Mouse (Mus musculus): ENCODE measurements around the gene Tax1bp1.

Tax1bp1 gene

GRCm38 (mm10) chr6:52777034-52777433 lies 63.5 kb downstream of the Tax1bp1 start:
- POLR2A ChIA-PET: interaction anchor here in 1 of 4 experiments (1.2 to 1.7 kb wide), 2 partner anchors 14 to 62 kb away, joined by 4 to 6 read pairs; no protein-coding TSS in a partner anchor
- CTCF ChIA-PET: interaction anchor here in 2 of 4 experiments (1.0 to 1.2 kb wide), 3 partner anchors 43 to 62 kb away, joined by 3 read pairs; no protein-coding TSS in a partner anchor

GRCm38 (mm10) chr6:52778523-52778922 lies 65.0 kb downstream of the Tax1bp1 start:
- CTCF ChIA-PET: interaction anchor here in 1 of 4 experiments (1.2 kb wide), 1 partner anchor 41 kb away, joined by 3 read pairs; no protein-coding TSS in a partner anchor
- POLR2A ChIA-PET: no interaction called here

- CTCF ChIA-PET: no interaction called here
- POLR2A ChIA-PET: interaction anchor here in 1 of 4 experiments (1.0 kb wide), 1 partner anchor 12 kb away, joined by 3 read pairs; no protein-coding TSS in a partner anchor
These were observed 66.0 kb downstream of the Tax1bp1 start for GRCm38 (mm10) chr6:52779546-52779945.

- CTCF ChIA-PET: interaction anchor here in 1 of 4 experiments (1.5 kb wide), 1 partner anchor 49 kb away, joined by 3 read pairs; no protein-coding TSS in a partner anchor
- POLR2A ChIA-PET: interaction anchor here in 1 of 4 experiments (1.1 kb wide), 1 partner anchor 32 kb away, joined by 3 read pairs; no protein-coding TSS in a partner anchor
These were observed 76.8 kb downstream of the Tax1bp1 start for GRCm38 (mm10) chr6:52790316-52790715.

GRCm38 (mm10) chr6:52790781-52791180 lies 77.3 kb downstream of the Tax1bp1 start:
- ChIA-PET CTCF (interaction anchor here in 2 of 4 experiments (0.6 to 1.5 kb wide), 2 partner anchors 48 to 116 kb away, joined by 3 read pairs; no protein-coding TSS in a partner anchor), POLR2A (interaction anchor here in 1 of 4 experiments (0.9 kb wide), 1 partner anchor 11 kb away, joined by 3 read pairs; no protein-coding TSS in a partner anchor)

- POLR2A ChIA-PET: no interaction called here
- CTCF ChIA-PET: no interaction called here
These were observed 78.9 kb downstream of the Tax1bp1 start for GRCm38 (mm10) chr6:52792455-52792854.

GRCm38 (mm10) chr6:52795029-52795841 lies 81.7 kb downstream of the Tax1bp1 start:
- CTCF ChIA-PET: no interaction called here
- POLR2A ChIA-PET: interaction anchor here in 2 of 4 experiments (0.6 to 1.5 kb wide), 4 partner anchors 13 to 124 kb away, joined by 3 to 4 read pairs (median 4); no protein-coding TSS in a partner anchor

- ChIA-PET CTCF (interaction anchor here in 3 of 4 experiments (1.1 to 1.2 kb wide), 3 partner anchors 29 to 126 kb away, joined by 3 to 4 read pairs (median 4); no protein-coding TSS in a partner anchor), POLR2A (interaction anchor here in 2 of 4 experiments (0.7 to 1.4 kb wide), 2 partner anchors 41 to 260 kb away, joined by 3 read pairs; no protein-coding TSS in a partner anchor)
These were observed 82.6 kb downstream of the Tax1bp1 start for GRCm38 (mm10) chr6:52796035-52796598.

- CTCF ChIA-PET: interaction anchor here in 3 of 4 experiments (0.6 to 2.0 kb wide), 10 partner anchors 19 to 191 kb away, joined by 3 to 15 read pairs (median 4); no protein-coding TSS in a partner anchor
- POLR2A ChIA-PET: interaction anchor here in 2 of 4 experiments (0.9 to 1.8 kb wide), 6 partner anchors 14 to 261 kb away, joined by 3 to 6 read pairs (median 3); partner anchors contain the start of gene Tax1bp1 (in 1 of the 2)
These were observed 83.2 kb downstream of the Tax1bp1 start for GRCm38 (mm10) chr6:52796691-52797090.

GRCm38 (mm10) chr6:52797252-52797800 lies 83.8 kb downstream of the Tax1bp1 start:
- POLR2A ChIA-PET: interaction anchor here in 2 of 4 experiments (0.9 to 1.8 kb wide), 6 partner anchors 15 to 261 kb away, joined by 3 to 6 read pairs (median 3); partner anchors contain the start of gene Tax1bp1 (in 1 of the 2)
- CTCF ChIA-PET: interaction anchor here in 3 of 4 experiments (0.6 to 2.0 kb wide), 13 partner anchors 19 to 190 kb away, joined by 3 to 15 read pairs (median 3); no protein-coding TSS in a partner anchor

- ChIA-PET CTCF (interaction anchor here in 2 of 4 experiments (1.1 to 1.7 kb wide), 2 partner anchors 34 to 37 kb away, joined by 3 read pairs; no protein-coding TSS in a partner anchor), POLR2A (interaction anchor here in 2 of 4 experiments (1.1 to 1.3 kb wide), 4 partner anchors 8 to 89 kb away, joined by 3 read pairs; partner anchors contain the start of gene Tax1bp1 (in 1 of the 2))
These were observed 88.7 kb downstream of the Tax1bp1 start for GRCm38 (mm10) chr6:52802181-52802580.

- ChIA-PET CTCF (no interaction called here), POLR2A (interaction anchor here in 1 of 4 experiments (0.8 kb wide), 1 partner anchor 14 kb away, joined by 3 read pairs; no protein-coding TSS in a partner anchor)
These were observed 91.8 kb downstream of the Tax1bp1 start for GRCm38 (mm10) chr6:52805237-52805856.
